Mouse (Mus musculus) cerebellum, adult 9-11 months (tissue): ENCODE measurements at regions not wholly inside any gene's neighbourhood (a gene's known extent, or its start where the extent isn't known, plus 50 kb on each side); places are given as distances from the start of the nearest gene placed in this dataset.

Experiments used
- DNase-seq: peaks from one replicate; pipeline ENCODE4 v3.0.0; 2022

GRCm38 (mm10) chr19:60030212-60030788 is 86.8 kb upstream of the Rab11fip2 start:
- DNase-seq = no peak

- no peak for DNase-seq
Measured at GRCm38 (mm10) chr19:60029720-60030119, 86.3 kb upstream of the Rab11fip2 start.

- no peak for DNase-seq
Measured at GRCm38 (mm10) chr19:60015614-60016300, 72.3 kb upstream of the Rab11fip2 start.

- no peak for DNase-seq
Measured at GRCm38 (mm10) chr19:59995557-59995956, 52.1 kb upstream of the Rab11fip2 start.
